Mouse (Mus musculus) midbrain, embryonic 14.5 days (tissue): ENCODE measurements around the gene Scn3a. TPM values are rescaled to one million over a fixed set of nuclear protein-coding genes. Genes with fewer than 3 reads are reported as not detected.

Experiments
- ATAC-seq: fragments of 200-750 bp; cut with Nextera tagmentation; 2 replicates; pipeline ENCODE4 v1.8.0; 2017; ENCODE audit warnings: moderate number of reproducible peaks, moderate library complexity; ENCODE audit not compliant: low FRiP score, low TSS enrichment
- DNase-seq: peaks from one replicate; pipeline ENCODE4 v3.0.0-alpha.2; 2015
- H3K27ac ChIP-seq: fragments of 300-500 bp; sonication (generic); replicated peaks from 2 replicates; pipeline ENCODE4 v1.5.1; 2014; ENCODE audit warnings: mild to moderate bottlenecking, low read depth, low read length, moderate library complexity
- H3K27me3 ChIP-seq: fragments of 300-500 bp; sonication (generic); 2 replicates; pipeline ENCODE4 v1.6.1; 2014; ENCODE audit warnings: low read length, control low read depth, mixed read lengths; ENCODE audit not compliant: control insufficient read depth, insufficient read depth
- H3K36me3 ChIP-seq: fragments of 300-500 bp; sonication (generic); 2 replicates; pipeline ENCODE4 v1.6.1; 2014; ENCODE audit warnings: low read length, control low read depth; ENCODE audit not compliant: control insufficient read depth, insufficient read depth
- H3K4me1 ChIP-seq: fragments of 300-500 bp; sonication (generic); 2 replicates; pipeline ENCODE4 v1.6.1; 2014; ENCODE audit warnings: mild to moderate bottlenecking, antibody characterized with exemption, low read length, control low read depth; ENCODE audit not compliant: control insufficient read depth, insufficient read depth
- H3K4me2 ChIP-seq: fragments of 300-500 bp; sonication (generic); 2 replicates; pipeline ENCODE4 v1.6.1; 2014; ENCODE audit warnings: mild to moderate bottlenecking, low read length, moderate library complexity
- H3K4me3 ChIP-seq: fragments of 300-500 bp; sonication (generic); replicated peaks from 2 replicates; pipeline ENCODE4 v1.5.1; 2014; ENCODE audit warnings: low read depth, low read length
- H3K9ac ChIP-seq: fragments of 300-500 bp; sonication (generic); replicated peaks from 2 replicates; pipeline ENCODE4 v1.6.1; 2014; ENCODE audit warnings: mild to moderate bottlenecking, low read length, moderate library complexity
- H3K9me3 ChIP-seq: fragments of 300-500 bp; sonication (generic); 2 replicates; pipeline ENCODE4 v1.6.1; 2016; ENCODE audit warnings: low read length, control low read depth, mixed read lengths; ENCODE audit not compliant: control insufficient read depth
- WGBS: fragments of 180-500 bp; shearing (Covaris S2); extraction: QIAGEN DNeasy Blood & Tissue Kit; methylation state at CpG from one replicate; pipeline ENCODE4 v1.1.7; 2014; 5-methylcytosine and 5-hydroxymethylcytosine counted together
- polyA plus RNA-seq: library from polyadenylated mRNA; unstranded; fragments of >200 nt; fragmentation: Nextera tagmentation; extraction: Ambion mirVana; gene quantifications from 2 replicates; pipeline ENCODE4 v1.2.1, GENCODE M21; 2014

The Scn3a gene
- polyA plus RNA-seq, 1 experiment from 2014 or later: 87.2 TPM

GRCm38 (mm10) chr2:65552727-65553126 is 14.7 kb downstream of the Scn3a start:
- Histone ChIP-seq H3K9ac (no peak overlapping the region), H3K4me2 (no peak overlapping the region)
- no peak for DNase-seq

GRCm38 (mm10) chr2:65552222-65552621 is 15.2 kb downstream of the Scn3a start:
- DNase-seq (peak; percentile 53), ATAC-seq (peak; percentile 53; the same call in 1 of the 2 replicates)
- Histone ChIP-seq H3K4me3 (no peak overlapping the region), H3K4me2 (no peak overlapping the region), H3K4me1 (peaks cover 23% of the 10 kb centered on the region), H3K36me3 (no peaks in the 10 kb centered on the region), H3K9ac (no peak overlapping the region), H3K27ac (peak overlapping the region; percentile 57; the same call in 1 of the 2 replicates), H3K27me3 (no peaks in the 10 kb centered on the region), H3K9me3 (no peaks in the 10 kb centered on the region)
- 37% methylated on average over 5 of the region's 5 CpGs for WGBS

More at GRCm38 (mm10) chr2:65552727-65553126, 14.7 kb downstream of the Scn3a start:
- no peaks in the 10 kb centered on the region for H3K9me3 ChIP-seq
- no peak overlapping the region for H3K4me3 ChIP-seq
- no peak for ATAC-seq
- H3K27me3 ChIP-seq: no peaks in the 10 kb centered on the region
- 26% methylated on average over 3 of the region's 3 CpGs for WGBS
- H3K4me1 ChIP-seq: peaks cover 18% of the 10 kb centered on the region
- H3K36me3 ChIP-seq: no peaks in the 10 kb centered on the region
- H3K27ac ChIP-seq: 0 out of 2 replicates have a peak overlapping the region, but pooled peaks have one; percentile 57

DNA sequence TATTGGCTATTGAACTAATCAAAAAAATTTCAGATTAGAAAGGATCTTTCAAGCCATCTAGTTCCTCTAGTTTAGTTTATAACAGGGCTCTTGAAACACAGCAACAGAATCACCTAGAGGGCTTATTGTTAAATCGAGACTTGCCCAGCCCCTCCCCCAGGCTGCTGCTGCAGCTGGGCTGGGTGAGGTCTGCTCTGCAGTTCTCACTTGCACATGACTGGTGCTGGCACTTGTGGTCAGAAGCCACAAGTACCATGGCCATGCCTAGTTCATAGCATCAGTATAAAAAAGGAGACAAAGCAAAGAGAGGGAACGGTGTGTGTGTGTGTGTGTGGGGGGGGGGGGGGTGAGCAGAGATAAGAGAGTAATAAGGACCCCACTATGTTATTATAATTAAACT is 15.7 kb downstream of the Scn3a start:
- no peak overlapping the region for H3K4me3 ChIP-seq
- no peak for ATAC-seq
- DNase-seq: no peak
- H3K27me3 ChIP-seq: no peaks in the 10 kb centered on the region
- no peaks in the 10 kb centered on the region for H3K36me3 ChIP-seq
- H3K9me3 ChIP-seq: no peaks in the 10 kb centered on the region
- WGBS: 36% methylated on average over 2 of the region's 2 CpGs
- no peak overlapping the region for H3K4me2 ChIP-seq
- no peak overlapping the region for H3K9ac ChIP-seq
- peaks cover 24% of the 10 kb centered on the region for H3K4me1 ChIP-seq
- H3K27ac ChIP-seq: 0 out of 2 replicates have a peak overlapping the region, but pooled peaks have one; percentile 57

DNA sequence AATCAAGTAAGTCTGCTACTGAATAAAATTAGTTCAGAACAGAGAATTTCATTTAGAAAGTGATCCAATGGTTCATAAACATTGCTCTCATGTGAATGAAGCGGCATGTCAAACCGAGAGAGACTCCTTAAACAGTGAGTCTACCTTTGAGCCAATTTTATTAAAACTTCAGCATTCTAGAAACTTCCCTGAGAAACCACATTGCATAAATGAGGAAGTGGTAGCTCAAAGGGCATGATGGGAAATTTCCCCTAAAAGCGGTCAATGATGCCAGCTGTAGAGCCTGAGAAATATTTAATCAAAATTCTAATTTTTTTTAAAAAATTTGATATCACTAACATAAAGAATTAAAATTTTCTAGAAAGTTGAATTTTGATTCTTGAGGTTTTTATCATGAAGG is 16.9 kb downstream of the Scn3a start:
- H3K36me3 ChIP-seq: no peaks in the 10 kb centered on the region
- no peak overlapping the region for H3K4me2 ChIP-seq
- H3K4me1 ChIP-seq: peaks cover 29% of the 10 kb centered on the region
- 98% methylated on average over 3 of the region's 3 CpGs for WGBS
- no peak overlapping the region for H3K9ac ChIP-seq
- H3K27me3 ChIP-seq: no peaks in the 10 kb centered on the region
- H3K9me3 ChIP-seq: no peaks in the 10 kb centered on the region
- DNase-seq (no peak), ATAC-seq (no peak)
- no peak overlapping the region for H3K27ac ChIP-seq
- no peak overlapping the region for H3K4me3 ChIP-seq

DNA sequence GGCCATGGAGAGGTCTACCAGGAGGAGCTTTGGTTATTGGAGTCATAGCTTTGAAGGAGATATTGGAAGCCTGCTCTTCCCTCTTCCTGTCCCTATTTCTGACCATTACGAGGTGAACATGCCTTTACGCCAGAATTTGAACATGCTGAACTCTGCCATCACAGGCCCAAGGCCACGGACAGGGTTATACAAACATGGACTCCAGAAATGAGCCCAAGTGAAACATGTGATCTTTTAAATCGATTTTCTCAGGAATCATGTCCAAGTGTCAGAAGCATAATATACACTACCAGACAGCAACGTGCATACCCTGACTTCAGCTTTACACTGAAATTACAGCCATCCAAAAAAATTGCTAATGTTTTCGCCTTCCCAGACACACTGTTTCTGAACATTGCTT is 18.8 kb downstream of the Scn3a start:
- no peak overlapping the region for H3K9ac ChIP-seq
- no peaks in the 10 kb centered on the region for H3K9me3 ChIP-seq
- no peak for ATAC-seq
- no peaks in the 10 kb centered on the region for H3K36me3 ChIP-seq
- 94% methylated on average over 6 of the region's 6 CpGs for WGBS
- H3K4me2 ChIP-seq: no peak overlapping the region
- no peak for DNase-seq
- no peak overlapping the region for H3K27ac ChIP-seq
- no peaks in the 10 kb centered on the region for H3K27me3 ChIP-seq
- no peak overlapping the region for H3K4me3 ChIP-seq
- H3K4me1 ChIP-seq: peaks cover 35% of the 10 kb centered on the region

- DNase-seq: no peak
- Histone ChIP-seq H3K27ac (0 out of 2 replicates have a peak overlapping the region, but pooled peaks have one; percentile 26), H3K4me3 (no peak overlapping the region), H3K9ac (no peak overlapping the region), H3K36me3 (no peaks in the 10 kb centered on the region), H3K4me2 (no peak overlapping the region), H3K4me1 (peaks cover 33% of the 10 kb centered on the region), H3K9me3 (no peaks in the 10 kb centered on the region), H3K27me3 (no peaks in the 10 kb centered on the region)
- ATAC-seq: no peak
- WGBS: 75% methylated on average over 4 of the region's 4 CpGs
These were observed 20.1 kb downstream of the Scn3a start for GRCm38 (mm10) chr2:65547341-65547740.

DNA sequence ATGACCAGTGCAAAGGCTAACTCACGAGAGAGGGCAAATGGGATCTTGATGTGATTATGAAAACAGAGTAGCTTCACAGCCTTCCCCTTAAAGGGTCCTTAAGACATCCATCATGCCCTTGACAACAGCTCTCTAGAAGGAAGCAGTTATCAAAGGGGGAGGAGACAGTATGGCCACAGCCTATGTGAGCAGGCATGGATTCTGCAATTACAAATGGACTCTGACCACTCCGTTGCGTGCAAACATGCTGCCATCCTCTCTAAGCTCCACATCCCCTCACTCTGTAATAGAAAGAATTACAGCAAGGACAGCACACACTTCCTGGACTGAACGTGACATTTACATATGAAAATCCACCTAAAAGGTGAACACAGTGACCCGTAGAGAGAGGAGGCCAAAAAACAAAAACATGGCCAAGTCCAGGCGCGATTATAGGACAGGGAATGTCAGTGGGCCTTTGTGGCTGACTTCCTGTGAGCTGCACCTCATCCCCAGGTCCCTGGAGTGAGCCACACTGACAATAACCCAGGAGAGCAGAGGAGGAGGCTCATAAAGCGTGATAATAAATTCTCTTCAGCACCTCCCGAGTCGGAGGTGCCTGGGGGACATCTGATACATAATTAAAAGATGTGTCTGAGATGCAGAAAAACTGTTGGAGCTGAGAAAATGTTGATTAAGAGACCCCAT is 24.4 kb downstream of the Scn3a start:
- Histone ChIP-seq H3K4me2 (no peak overlapping the region), H3K9ac (no peak overlapping the region), H3K36me3 (no peaks in the 10 kb centered on the region), H3K4me3 (no peak overlapping the region), H3K27me3 (no peaks in the 10 kb centered on the region), H3K27ac (peak overlapping the region; percentile 62), H3K4me1 (peaks cover 33% of the 10 kb centered on the region), H3K9me3 (no peaks in the 10 kb centered on the region)
- ATAC-seq: peak; percentile 37; the same call in 1 of the 2 replicates
- 51% methylated on average over 10 of the region's 10 CpGs for WGBS
- DNase-seq: peak; percentile 33

GRCm38 (mm10) chr2:65541781-65542180 is 25.6 kb downstream of the Scn3a start:
- Histone ChIP-seq H3K4me3 (no peak overlapping the region), H3K9me3 (no peaks in the 10 kb centered on the region), H3K4me1 (peaks cover 27% of the 10 kb centered on the region), H3K9ac (no peak overlapping the region), H3K27ac (no peak overlapping the region), H3K4me2 (no peak overlapping the region), H3K36me3 (no peaks in the 10 kb centered on the region), H3K27me3 (no peaks in the 10 kb centered on the region)
- ATAC-seq (no peak), DNase-seq (no peak)
- 45% methylated on average over 1 of the region's 1 CpGs for WGBS

DNA sequence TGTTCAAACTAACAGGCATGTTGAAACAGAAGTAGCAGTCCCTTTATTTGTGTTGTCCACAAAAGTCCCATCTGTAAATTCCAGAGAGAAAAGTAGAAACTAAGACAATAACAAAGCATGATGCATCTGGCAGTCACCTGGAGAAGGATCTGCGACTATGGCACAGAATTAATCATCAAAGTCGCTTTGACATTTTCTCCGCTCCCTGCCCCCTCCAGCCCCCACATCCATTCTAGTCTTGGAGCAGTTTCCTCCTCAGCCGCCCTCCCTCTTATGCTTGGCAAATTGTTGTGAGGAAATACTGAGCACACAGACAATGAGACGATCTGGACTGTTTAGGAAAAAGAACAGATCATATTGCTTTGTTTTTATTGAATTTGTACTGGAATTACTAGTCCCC is 29.0 kb downstream of the Scn3a start:
- H3K9me3 ChIP-seq: no peaks in the 10 kb centered on the region
- no peaks in the 10 kb centered on the region for H3K27me3 ChIP-seq
- H3K4me3 ChIP-seq: no peak overlapping the region
- 66% methylated on average over 5 of the region's 5 CpGs for WGBS
- H3K36me3 ChIP-seq: peaks cover 19% of the 10 kb centered on the region
- ATAC-seq (no peak), DNase-seq (no peak)
- no peak overlapping the region for H3K9ac ChIP-seq
- no peak overlapping the region for H3K27ac ChIP-seq
- no peak overlapping the region for H3K4me2 ChIP-seq
- H3K4me1 ChIP-seq: peaks cover 14% of the 10 kb centered on the region
